Mouse (Mus musculus): ENCODE data around the gene Prps2. TPM values are rescaled to one million over a fixed set of nuclear protein-coding genes. Genes with fewer than 3 reads are reported as not detected.
A peak's percentile ranks its signal among the peaks of the same experiment; 100 is the strongest.
"Not testable (repeated sequence)": the region's sequence is repeated elsewhere in the genome, so short reads cannot be mapped to it uniquely, and the experiment has no call there.

Gene Prps2
- total and polyA plus RNA-seq, 2 experiments = 11.9 to 12.9 TPM

DNA sequence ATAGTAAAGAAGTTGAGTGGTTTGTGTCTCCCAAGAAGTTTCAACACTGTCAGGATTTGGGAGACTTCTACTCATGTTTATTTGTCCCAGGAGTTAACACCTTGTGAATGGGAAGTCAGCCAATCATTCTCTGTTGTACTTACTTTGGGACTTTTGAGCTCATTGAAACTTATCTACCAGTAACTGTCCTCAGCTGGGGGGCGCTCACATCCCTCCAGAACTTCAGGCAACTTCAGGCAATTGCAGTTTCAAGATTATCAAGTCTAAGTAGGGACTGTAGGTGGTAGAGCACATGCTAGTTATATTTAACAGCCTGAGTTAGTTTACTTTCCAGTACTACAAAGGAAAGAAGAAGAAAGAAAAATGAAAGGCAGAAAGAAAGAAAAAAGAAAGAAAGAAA, 58.8 kb downstream of the Prps2 start:
- no peaks in the 10 kb centered on the region for H3K36me3 ChIP-seq (ENCODE audit: control insufficient read depth, insufficient read depth, low read length)
- DNase-seq (ENCODE audit: extremely low read depth, low read depth, low spot score) = no peak
- WGBS = 45% methylated on average over 1 of the region's 1 CpGs
- no peaks in the 10 kb centered on the region for H3K27me3 ChIP-seq (ENCODE audit: control insufficient read depth, insufficient read depth, low read length)
- H3K79me2 ChIP-seq (ENCODE audit: control insufficient read depth, insufficient read depth, low read length) = no peaks in the 10 kb centered on the region
- H3K4me1 ChIP-seq (ENCODE audit: control insufficient read depth, insufficient read depth, low read length) = no peaks in the 10 kb centered on the region
- H3K4me3 ChIP-seq (ENCODE audit: insufficient read depth, low read depth, low read length) = no peak overlapping the region
- H3K9ac ChIP-seq (ENCODE audit: low read depth, low read length) = no peak overlapping the region
- no peak overlapping the region for H3K27ac ChIP-seq (replicated peaks; ENCODE audit: insufficient read depth, low read depth, low read length)
- TF ChIP-seq POLR2A (IDR thresholded peaks at IDR 0.05; ENCODE audit: extremely low read depth, insufficient read depth, low read length) = no peak
- TF ChIP-seq CTCF (IDR thresholded peaks at IDR 0.05; ENCODE audit: low read depth, low read length) = no peak

DNA sequence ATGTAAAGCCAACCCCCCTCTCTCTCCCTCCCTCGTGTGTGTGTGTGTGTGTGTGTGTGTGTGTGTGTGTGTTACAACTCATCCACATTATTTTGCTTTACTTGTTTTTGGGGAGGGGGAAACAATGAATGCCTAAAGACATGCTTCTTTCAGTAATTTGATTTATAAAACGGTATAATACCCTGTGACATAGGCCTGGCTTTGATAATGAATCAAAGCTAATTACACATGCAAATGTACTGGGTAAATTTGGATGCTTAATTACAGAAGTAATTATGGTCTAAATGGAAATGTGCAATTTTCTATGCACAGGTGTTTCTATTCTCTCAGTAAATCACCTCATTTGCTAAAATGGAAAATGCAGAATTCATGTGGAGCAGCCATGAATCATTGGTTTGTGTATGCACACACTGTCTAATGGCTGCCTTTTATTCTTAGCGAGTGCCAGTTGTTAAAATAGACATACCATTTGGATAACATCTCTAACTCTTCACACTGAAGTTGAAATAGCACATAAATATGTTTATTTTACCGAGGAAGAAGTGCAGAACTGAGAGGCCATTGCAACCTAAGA, 61.2 kb downstream of the Prps2 start:
- H3K36me3 ChIP-seq (ENCODE audit: control insufficient read depth, insufficient read depth, low read length) = no peaks in the 10 kb centered on the region
- H3K4me3 ChIP-seq (ENCODE audit: insufficient read depth, low read depth, low read length) = no peak overlapping the region
- no peak overlapping the region for H3K27ac ChIP-seq (replicated peaks; ENCODE audit: insufficient read depth, low read depth, low read length)
- H3K9ac ChIP-seq (ENCODE audit: low read depth, low read length) = no peak overlapping the region
- DNase-seq (ENCODE audit: extremely low read depth, low read depth, low spot score) = no peak
- no peaks in the 10 kb centered on the region for H3K79me2 ChIP-seq (ENCODE audit: control insufficient read depth, insufficient read depth, low read length)
- H3K27me3 ChIP-seq (ENCODE audit: control insufficient read depth, insufficient read depth, low read length) = no peaks in the 10 kb centered on the region
- TF ChIP-seq POLR2A (IDR thresholded peaks at IDR 0.05; ENCODE audit: extremely low read depth, insufficient read depth, low read length) (no peak), CTCF (IDR thresholded peaks at IDR 0.05; ENCODE audit: low read depth, low read length) (no peak)
- H3K4me1 ChIP-seq (ENCODE audit: control insufficient read depth, insufficient read depth, low read length) = no peaks in the 10 kb centered on the region
- WGBS = 80% methylated on average over 4 of the region's 4 CpGs

DNA sequence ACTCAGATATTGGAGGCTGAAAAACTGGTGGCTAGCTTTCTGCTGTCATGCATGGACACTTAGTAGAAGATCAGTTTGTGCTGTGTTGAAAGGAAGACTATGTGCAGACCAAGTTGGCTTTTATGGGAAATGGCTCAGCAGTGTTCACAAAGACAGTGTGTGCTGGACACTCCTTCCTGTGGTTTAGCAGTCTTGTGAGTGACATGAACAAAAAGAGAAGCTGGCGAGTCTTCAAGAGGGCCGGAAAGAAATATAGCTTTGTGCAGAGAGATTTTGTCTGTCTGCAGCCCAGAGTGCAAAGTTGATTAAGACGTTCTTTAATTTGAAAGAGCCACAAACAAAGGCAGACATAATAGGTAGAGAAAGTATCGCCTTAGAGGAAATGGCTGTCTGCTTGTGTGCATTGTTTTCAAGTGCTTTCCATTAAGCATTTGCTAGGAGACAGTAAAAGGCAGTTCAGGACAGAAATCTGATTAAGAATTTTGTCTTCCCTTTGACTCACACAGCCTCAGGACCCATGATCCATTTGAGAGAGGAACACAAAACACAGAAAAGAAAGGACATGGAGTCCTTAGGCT, 63.6 kb downstream of the Prps2 start:
- Histone ChIP-seq H3K9ac (ENCODE audit: low read depth, low read length) (no peak overlapping the region), H3K79me2 (ENCODE audit: control insufficient read depth, insufficient read depth, low read length) (no peaks in the 10 kb centered on the region), H3K36me3 (ENCODE audit: control insufficient read depth, insufficient read depth, low read length) (no peaks in the 10 kb centered on the region), H3K27me3 (ENCODE audit: control insufficient read depth, insufficient read depth, low read length) (no peaks in the 10 kb centered on the region), H3K27ac (replicated peaks; ENCODE audit: insufficient read depth, low read depth, low read length) (no peak overlapping the region), H3K4me3 (ENCODE audit: insufficient read depth, low read depth, low read length) (no peak overlapping the region), H3K4me1 (ENCODE audit: control insufficient read depth, insufficient read depth, low read length) (no peaks in the 10 kb centered on the region)
- DNase-seq (ENCODE audit: extremely low read depth, low read depth, low spot score) = peak; percentile 33
- TF ChIP-seq POLR2A (IDR thresholded peaks at IDR 0.05; ENCODE audit: extremely low read depth, insufficient read depth, low read length) (no peak), CTCF (IDR thresholded peaks at IDR 0.05; ENCODE audit: low read depth, low read length) (no peak)
- 72% methylated on average over 4 of the region's 4 CpGs for WGBS

DNA sequence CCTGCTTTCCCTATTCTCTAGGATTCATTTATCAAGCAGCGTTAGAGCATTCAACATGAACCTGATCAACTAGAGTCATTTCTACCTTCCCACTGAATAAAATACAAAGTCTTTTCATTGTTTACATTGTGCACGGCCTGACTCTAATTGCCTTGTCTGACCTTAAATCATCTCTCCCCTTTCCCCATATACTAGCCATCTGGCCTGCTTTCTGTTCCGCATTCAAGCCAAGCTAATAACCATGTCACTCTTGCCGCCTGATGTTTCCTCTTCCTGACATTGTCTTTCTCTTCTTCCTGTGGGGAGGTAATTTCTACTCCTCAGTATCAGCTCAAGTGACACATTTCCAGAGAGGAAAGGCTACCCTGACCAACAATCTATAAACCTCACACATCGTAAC, 66.8 kb downstream of the Prps2 start:
- Histone ChIP-seq H3K36me3 (ENCODE audit: control insufficient read depth, insufficient read depth, low read length) (no peaks in the 10 kb centered on the region), H3K27me3 (ENCODE audit: control insufficient read depth, insufficient read depth, low read length) (no peaks in the 10 kb centered on the region), H3K4me1 (ENCODE audit: control insufficient read depth, insufficient read depth, low read length) (no peaks in the 10 kb centered on the region), H3K79me2 (ENCODE audit: control insufficient read depth, insufficient read depth, low read length) (no peaks in the 10 kb centered on the region), H3K4me3 (ENCODE audit: insufficient read depth, low read depth, low read length) (no peak overlapping the region), H3K9ac (ENCODE audit: low read depth, low read length) (no peak overlapping the region), H3K27ac (replicated peaks; ENCODE audit: insufficient read depth, low read depth, low read length) (no peak overlapping the region)
- DNase-seq (ENCODE audit: extremely low read depth, low read depth, low spot score) = no peak
- TF ChIP-seq CTCF (IDR thresholded peaks at IDR 0.05; ENCODE audit: low read depth, low read length) (no peak), POLR2A (IDR thresholded peaks at IDR 0.05; ENCODE audit: extremely low read depth, insufficient read depth, low read length) (no peak)
- 57% methylated on average over 5 of the region's 5 CpGs for WGBS

DNA sequence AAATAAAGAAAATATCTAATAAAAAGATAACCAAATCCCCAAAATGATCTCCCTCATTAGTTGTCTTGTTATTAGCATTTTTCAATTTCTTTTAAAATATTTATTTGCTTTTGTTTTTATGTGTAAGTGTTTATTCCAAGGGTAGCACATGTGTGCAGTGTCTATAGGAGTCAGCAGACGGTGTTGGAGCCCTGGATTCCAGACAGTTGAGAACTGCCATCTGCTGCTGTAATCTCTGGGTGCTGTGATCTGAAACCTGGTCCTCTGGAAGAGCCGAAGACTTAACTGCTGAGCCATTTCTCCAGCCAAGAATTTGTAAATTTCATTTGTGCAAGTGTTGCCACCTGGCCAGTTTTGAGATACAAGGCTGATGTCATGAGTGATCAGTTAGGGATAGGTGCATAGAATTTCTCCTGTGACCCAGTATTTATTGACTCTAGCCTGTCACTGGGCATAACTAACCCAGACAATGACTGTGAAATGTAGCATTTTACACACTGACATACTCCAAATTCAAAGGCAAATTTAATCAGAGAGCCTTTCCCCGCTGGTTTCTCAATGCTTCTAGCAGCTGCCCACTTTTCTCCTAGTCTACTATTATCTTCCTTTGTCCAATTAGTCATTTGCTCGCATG, 67.3 kb downstream of the Prps2 start:
- no peak for DNase-seq (ENCODE audit: extremely low read depth, low read depth, low spot score)
- TF ChIP-seq POLR2A (IDR thresholded peaks at IDR 0.05; ENCODE audit: extremely low read depth, insufficient read depth, low read length) (no peak), CTCF (IDR thresholded peaks at IDR 0.05; ENCODE audit: low read depth, low read length) (no peak)
- Histone ChIP-seq H3K27me3 (ENCODE audit: control insufficient read depth, insufficient read depth, low read length) (no peaks in the 10 kb centered on the region), H3K4me1 (ENCODE audit: control insufficient read depth, insufficient read depth, low read length) (no peaks in the 10 kb centered on the region), H3K79me2 (ENCODE audit: control insufficient read depth, insufficient read depth, low read length) (no peaks in the 10 kb centered on the region), H3K27ac (replicated peaks; ENCODE audit: insufficient read depth, low read depth, low read length) (no peak overlapping the region), H3K36me3 (ENCODE audit: control insufficient read depth, insufficient read depth, low read length) (no peaks in the 10 kb centered on the region), H3K9ac (ENCODE audit: low read depth, low read length) (no peak overlapping the region), H3K4me3 (ENCODE audit: insufficient read depth, low read depth, low read length) (no peak overlapping the region)
- 72% methylated on average over 4 of the region's 4 CpGs for WGBS

DNA sequence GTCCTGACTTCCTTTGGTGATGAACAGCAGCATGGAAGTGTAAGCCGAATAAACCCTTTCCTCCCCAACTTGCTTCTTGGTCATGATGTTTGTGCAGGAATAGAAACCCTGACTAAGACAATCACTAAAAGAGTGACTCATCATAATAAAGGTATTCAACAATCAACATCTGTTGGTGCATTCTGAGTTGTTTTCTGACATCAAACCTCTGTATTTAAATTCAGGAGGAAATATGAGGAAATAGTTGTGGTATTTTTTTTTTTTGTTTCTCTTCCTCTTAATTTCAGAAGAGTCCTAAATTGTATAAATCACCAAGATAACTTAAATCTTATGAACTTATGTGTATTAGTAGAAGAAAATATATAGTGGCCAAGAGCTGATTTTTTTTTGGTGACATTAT, 80.5 kb downstream of the Prps2 start:
- not testable (repeated sequence) for H3K79me2 ChIP-seq (ENCODE audit: control insufficient read depth, insufficient read depth, low read length); H3K36me3 ChIP-seq (ENCODE audit: control insufficient read depth, insufficient read depth, low read length); H3K27me3 ChIP-seq (ENCODE audit: control insufficient read depth, insufficient read depth, low read length); H3K27ac ChIP-seq (replicated peaks; ENCODE audit: insufficient read depth, low read depth, low read length); DNase-seq (ENCODE audit: extremely low read depth, low read depth, low spot score); H3K9ac ChIP-seq (ENCODE audit: low read depth, low read length); H3K4me3 ChIP-seq (ENCODE audit: insufficient read depth, low read depth, low read length); H3K4me1 ChIP-seq (ENCODE audit: control insufficient read depth, insufficient read depth, low read length)
- WGBS = 80% methylated on average over 1 of the region's 1 CpGs

Other genes starting within 250 kb of the Prps2 start
- 319 and 478 TPM in 2 replicates for gene Tmsb4x, start 173.4 kb downstream of the Prps2 start, total RNA-seq (2014; rRNA removed)
- 19.4 and 22.9 TPM in 2 replicates for gene Tmsb4x, start 173.4 kb downstream of the Prps2 start, polyA plus RNA-seq (2012; rRNA removed)
- gene Tlr8, start 118.4 kb downstream of the Prps2 start, total RNA-seq (2014; rRNA removed) = 3.1 and 3.6 TPM in 2 replicates
- gene Tlr8, start 118.4 kb downstream of the Prps2 start, polyA plus RNA-seq (2012; rRNA removed) = 0.09 and 0.10 TPM in 2 replicates
- gene Tlr7, start 52.2 kb downstream of the Prps2 start, total RNA-seq (2014; rRNA removed) = 1.3 and 1.5 TPM in 2 replicates
- 0.05 and 0.42 TPM in 2 replicates for gene Tlr7, start 52.2 kb downstream of the Prps2 start, polyA plus RNA-seq (2012; rRNA removed)

Measured in liver, adult 2 months (tissue).